Mouse (Mus musculus) spleen, postnatal 10 days (tissue): ENCODE data around the gene Slc22a22.
"Not testable (repeated sequence)": the region's sequence is repeated elsewhere in the genome, so short reads cannot be mapped to it uniquely, and the experiment has no call there.

Source experiments
- DNase-seq, 2 experiments: peaks; one replicate each; pipeline ENCODE4 v3.0.0; 2021 to 2022; ENCODE audit warnings: low spot score in 2 of 2

Gene Slc22a22

DNA sequence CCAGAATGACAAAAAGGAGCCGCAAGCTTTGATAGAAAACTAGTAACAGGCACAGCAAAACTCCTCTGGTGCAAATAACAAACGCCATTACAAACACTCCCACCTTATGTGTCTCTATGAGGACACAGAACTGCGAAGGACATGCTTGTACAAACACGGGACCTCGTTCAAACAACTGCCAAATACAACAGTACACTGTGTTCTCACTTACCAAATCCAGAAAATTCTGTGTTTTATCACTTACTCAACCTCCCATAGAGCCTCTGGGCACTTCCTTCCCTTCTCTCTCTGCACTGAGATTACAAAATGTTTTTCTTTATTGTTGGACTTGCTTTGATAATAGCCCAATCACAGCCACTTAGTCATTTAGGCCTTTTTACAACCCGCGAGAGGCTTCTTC, 97.0 kb downstream of the Slc22a22 start:
- DNase-seq: no peak

DNA sequence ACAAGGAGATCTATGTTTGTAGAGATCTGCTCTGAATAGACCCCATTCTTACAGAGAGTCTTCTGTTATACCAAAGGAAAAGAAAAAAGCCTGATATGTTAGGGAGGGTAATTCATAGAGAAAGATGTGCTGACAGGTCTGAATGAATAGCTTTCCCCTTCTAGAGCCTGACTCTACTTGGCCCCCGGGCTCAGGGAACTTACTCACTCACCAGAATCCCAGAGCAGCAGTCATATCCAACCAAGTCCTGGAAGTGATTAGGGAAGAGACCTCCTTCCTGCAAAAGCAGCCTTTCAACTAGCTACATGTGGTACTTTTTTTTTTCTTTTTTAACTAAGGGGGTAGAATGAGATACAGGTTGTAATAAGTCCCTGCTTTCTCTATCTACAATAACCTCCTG, 111.0 kb downstream of the Slc22a22 start:
- DNase-seq: no peak

DNA sequence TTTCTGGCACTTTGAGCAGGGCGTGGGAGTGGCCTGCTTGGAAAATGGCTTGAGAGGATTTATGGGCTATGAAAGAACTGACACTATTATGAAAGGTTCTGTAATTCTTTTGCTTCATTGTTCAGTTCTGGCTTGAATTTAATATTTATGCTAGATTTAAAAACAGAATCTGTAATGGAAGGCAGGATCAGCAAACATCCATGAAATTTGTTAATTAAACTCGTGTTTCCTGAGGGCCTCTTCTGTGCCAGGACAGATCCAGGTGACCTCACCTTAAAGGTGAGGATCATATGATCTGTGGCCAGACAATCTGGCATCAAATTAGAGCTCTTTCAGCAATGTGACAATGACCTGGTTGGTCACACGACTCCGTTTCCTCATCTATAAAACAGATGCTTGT, 122.1 kb downstream of the Slc22a22 start:
- no peak for DNase-seq

DNA sequence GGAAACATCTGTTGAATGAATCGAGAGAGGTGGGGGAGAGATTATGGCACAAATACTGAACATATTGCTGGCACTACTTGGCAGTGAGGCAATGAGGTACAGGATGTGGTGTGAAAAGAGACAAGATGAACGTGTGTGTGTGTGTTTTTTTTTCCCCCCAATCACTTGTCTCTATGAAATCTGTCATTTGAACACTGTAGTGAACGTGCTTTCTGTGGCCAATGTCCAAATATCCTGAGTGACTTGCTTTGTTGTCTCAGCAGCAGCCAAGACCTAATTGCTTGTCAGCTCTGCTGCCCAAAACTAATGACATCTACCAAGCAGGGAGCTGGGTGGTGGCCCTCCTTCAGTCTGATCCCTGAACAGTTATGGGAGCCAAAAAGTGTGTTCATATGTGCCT, 136.9 kb downstream of the Slc22a22 start:
- no peak for DNase-seq

DNA sequence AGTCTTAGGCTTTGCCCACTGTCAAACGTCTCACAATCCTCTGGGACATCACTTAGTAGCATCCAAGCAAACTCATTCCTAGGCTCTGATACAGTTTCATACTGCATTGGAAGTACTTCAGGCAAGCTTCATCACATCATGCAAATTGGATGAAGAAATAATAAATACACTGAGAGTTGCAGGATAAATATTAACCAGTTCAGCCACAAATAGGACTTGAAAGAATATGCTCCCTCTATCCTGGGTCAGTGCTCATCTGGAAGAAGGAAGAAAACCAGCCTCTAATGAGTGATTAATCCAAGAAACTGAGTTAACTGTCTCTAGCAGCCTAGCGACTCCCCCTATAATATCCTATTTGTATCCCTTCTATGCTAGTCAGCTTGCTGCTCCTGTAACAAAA, 146.1 kb downstream of the Slc22a22 start:
- no peak for DNase-seq

DNA sequence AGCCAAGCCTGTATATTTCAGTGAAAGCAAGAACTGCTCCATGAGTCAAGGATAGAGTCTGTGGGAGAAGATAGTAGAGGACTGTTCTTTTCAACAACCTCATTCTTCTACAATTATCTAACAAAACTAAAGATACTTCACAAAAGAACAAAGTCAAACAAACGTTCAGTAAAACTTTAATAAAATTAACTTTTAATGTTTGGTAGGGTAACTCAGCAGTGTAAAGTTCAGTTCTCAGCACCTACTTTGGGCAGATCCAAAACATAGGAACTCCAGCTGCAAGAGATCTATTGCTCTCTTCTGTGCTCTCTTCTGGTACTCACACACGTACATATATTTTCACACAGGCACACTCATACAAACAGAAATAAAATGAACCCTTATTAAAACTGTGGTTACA, 159.4 kb downstream of the Slc22a22 start:
- DNase-seq: no peak

DNA sequence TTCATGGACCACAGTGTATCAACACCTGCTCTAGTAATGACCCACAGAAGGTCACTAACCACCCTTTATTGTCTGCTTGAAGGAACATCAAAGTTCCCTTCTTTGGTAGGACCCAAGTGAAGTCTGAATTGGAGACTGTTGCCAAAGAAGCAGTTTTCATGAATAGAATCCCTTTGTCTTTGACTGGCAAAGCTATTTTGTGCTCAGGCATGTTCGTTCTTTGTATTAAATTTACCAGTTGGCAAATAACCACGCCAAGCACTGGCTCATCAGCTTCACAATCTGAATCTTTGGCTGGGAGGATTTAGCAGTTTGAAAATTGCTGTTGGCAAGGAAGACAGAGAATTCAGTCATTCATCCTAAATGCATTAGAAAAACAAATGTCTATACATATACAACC, 160.9 kb downstream of the Slc22a22 start:
- no peak for DNase-seq

DNA sequence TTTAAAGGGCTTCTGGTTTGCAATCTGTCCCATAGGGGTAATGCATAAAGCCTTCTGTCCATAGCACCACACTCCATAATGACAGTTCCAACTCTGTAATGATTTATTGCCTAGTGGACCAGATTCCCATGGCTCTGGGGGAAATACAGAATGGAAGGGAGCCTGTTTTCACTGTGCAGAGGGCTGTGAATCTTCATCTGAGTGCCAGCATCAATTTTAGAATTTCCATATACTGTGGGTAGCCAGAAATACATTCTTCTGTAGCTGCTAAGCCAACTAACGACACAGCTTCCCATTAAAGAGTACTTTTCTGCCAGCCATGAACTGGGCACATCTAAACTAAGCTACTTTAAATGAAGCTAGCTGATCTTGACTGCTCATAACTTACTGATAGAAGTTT, 174.7 kb downstream of the Slc22a22 start:
- no peak for DNase-seq

DNA sequence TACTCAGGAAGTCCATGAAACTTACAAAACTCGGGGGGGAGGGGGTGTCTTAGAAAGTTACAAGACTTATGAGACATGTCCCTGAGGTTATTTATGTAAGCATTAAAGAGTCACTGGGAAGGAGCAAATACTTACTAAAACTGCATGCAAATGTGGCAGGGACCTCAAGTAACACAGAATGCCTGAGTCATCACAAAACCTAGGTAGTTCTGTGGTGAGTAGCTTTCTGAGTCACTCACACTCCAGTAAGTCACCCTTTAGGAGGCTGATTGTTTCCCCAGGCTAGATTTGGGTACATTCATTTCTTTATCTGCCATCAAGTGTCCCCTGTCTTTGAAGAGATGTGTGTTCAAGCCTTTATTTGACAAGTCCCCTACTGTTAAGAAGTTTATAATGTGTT, 198.9 kb downstream of the Slc22a22 start:
- DNase-seq: no peak

DNA sequence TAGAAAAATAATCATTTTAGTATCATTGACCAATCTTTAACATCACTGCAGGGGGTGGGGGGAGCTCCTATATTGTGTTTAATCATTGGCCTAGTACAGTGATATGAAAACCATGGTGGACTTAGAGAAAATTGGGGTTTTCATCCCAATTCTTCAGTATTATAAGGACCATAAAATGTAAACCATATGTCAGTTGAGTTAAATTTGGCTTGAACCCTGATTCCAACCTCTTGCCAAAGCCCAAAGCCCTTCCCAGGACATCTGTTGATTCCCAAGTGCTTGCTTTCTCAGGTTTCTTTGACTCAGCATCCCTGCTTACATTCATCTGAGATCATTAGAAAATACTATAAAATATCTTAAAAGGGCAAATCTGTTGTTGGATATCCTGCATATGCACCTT, 201.0 kb downstream of the Slc22a22 start:
- no peak for DNase-seq

DNA sequence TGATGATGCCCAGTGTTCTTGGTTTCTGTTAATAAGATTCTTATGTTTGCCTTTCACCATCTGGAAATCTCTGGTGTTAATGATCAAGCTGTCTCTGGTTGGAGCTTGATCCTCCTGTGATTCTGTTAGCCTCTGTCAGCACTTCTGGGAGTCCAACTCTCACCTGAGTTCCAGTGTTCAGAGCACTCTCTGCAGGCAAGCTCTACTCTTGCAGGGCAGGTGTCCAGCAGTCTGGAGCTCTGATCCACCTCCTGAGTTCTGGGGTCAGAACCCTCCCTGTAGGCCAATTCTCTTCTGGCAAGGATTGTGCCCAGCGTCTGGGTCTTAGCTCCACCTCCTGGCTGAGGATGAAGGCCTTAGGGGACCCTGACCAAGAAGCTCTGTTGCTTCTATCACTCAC, 237.4 kb downstream of the Slc22a22 start:
- DNase-seq: not testable (repeated sequence)

DNA sequence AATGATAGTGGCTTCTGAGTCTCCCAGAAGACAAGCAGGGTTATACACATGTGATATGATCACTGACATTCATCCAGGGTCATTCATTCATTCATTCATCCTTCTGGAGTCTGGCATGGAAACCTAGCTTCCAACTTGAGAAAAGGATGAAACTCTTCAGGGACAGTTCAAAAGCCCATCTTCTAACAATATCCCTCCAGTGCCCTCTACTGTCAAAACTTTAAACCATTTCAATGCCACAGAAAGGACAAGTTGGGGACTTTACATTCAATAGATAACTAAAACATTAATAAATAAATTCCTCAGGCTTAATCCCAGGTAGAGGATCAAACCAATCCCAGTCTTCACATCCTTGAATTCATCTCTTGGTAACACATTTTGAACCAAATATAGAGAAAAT, 247.0 kb downstream of the Slc22a22 start:
- DNase-seq: no peak

DNA sequence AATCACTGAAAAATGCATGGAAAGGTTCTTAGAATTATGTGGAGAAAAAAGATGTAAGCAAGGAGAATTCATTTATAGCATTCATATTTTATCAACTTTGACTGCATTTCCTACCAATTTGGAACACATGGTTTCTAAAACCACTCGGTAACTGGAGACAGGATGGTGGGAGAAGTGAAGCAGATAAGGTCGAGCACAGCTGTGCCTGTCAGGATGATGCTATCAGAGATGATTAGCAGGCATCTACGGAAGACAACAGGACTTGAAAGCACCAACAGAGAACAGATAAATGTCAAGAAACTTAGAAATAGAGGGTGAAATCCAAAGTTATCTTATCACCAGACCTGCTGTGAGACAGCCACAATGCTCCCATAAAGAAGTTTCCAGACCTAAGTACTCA, 272.1 kb downstream of the Slc22a22 start:
- no peak for DNase-seq

DNA sequence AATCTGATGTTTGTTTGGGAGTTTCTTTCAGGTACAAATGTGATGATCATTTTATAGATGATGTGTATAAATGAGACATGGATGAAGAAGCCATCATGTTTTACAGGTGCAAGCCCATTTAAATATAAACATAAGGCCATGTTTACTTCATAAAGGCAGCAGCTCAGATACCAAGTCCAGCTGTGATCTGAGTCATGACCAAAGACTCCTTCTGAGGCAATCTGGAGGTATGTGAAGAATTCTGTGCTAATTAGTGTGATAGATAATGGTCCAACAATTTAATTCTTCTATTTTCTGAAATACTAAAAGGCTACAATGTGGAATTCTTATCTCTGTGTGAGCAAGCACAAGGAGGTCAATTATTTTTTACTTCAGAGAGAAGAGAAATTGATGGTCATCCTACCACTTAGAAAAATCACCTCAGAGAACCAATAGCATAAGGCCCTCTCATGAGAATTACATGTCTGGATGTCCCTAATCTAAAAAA, 272.9 kb downstream of the Slc22a22 start:
- DNase-seq: no peak
